Mouse (Mus musculus) liver, postnatal 0 days (tissue): ENCODE measurements around the gene Rnft2.

Experiments
- CTCF ChIP-seq: sonication (generic); IDR thresholded peaks from 2 replicates; pipeline ENCODE4 v1.5.1; 2016; ENCODE audit warnings: antibody characterized with exemption, low read depth
- EP300 ChIP-seq: IDR thresholded peaks from 2 replicates; pipeline ENCODE4 v1.6.1; 2016; ENCODE audit warnings: antibody characterized with exemption, low read depth, mild to moderate bottlenecking

GRCm38 (mm10) chr5:118142471-118142870 lies 102.4 kb downstream of the Rnft2 start:
- TF ChIP-seq CTCF = no peak
- TF ChIP-seq EP300 = no peak
